Comparison of ENCODE assay signal across 8 mouse cellular contexts in the genomic region with DNA sequence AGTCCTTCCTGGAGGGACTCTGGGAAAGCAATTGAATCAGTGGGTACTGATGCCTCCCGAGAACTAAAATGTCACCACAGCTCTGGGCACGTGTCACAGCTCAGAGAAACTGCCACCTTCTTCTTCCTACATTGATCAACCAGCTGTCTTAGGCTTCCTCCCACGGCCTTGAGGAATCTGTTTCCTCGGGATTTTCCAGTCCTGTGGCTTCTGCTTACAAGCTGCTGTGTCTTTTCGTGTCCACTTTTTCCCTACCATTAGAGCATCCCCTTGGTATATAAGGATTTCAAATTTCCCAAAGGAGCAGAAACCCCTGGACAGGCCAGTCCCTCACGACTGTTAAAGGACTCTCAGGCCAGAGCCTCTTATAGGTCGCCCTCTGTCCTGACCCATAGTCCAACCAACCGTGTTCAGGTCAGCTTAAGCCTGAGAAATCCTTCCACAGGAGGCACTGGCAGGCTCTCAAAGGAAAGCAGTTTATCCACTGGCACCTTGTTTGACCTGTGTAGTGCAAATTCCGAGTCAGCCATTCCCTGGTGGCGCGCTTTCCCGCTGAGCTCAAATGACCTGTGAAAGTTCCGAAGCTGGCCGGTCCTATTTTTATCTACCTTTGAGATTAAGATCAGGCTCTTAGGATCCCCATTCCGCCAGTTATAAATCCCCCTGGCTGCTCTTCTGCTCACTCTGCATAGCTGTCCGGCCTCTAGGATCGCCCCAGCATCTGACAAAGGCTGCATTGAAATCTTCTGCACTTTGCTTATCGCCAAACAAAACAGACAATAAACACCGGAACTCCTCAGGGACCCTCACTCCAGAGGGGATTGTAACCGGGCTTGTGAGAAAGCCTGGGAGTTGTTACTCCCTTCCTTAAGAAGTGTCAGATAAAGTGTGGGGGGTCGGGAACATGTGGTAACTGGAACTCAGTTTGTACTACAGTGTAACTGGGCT. TPM values are rescaled to one million over a fixed set of nuclear protein-coding genes. Genes with fewer than 3 reads are reported as not detected.
DNase-seq lines count a peak whose midpoint lies in the region; ATAC-seq lines count a peak whose summit lies in the region.

No protein-coding gene starts in this region.

- no peak; the same call in 1 of the 2 replicates for ATAC-seq in heart, embryonic 12.5 days (ENCODE audit: insufficient number of reproducible peaks, low FRiP score)

- peak overlapping the region; percentile 66 for H3K27ac ChIP-seq in heart, embryonic 12.5 days (ENCODE audit: poor library complexity, severe bottlenecking)

- DNase-seq in heart, postnatal 14 days, result no peak
- DNase-seq in adrenal gland, postnatal 36 days, result peak; percentile 22 to 50
- peak; percentile 65 to 85 for DNase-seq in frontal cortex, postnatal 36 days (ENCODE audit: low spot score in 2 of 2)
- DNase-seq in kidney, postnatal 36 days, result peak; percentile 82 to 92
- peak; percentile 74 to 83 for DNase-seq in right cerebral cortex, postnatal 36 days (ENCODE audit: low spot score in 2 of 2)
- DNase-seq in thymus, postnatal 14 days, result no peak
- DNase-seq in ovary, postnatal 10 days (ENCODE audit: low spot score), result no peak

- H3K4me3 ChIP-seq in heart, embryonic 12.5 days, result no peak overlapping the region

- H3K36me3 ChIP-seq in heart, embryonic 12.5 days, result no peaks in the 10 kb centered on the region

- intact Hi-C loops in heart, postnatal 14 days (cut with DNase I), result no loop called here

- WGBS in heart, embryonic 12.5 days, result 9% methylated on average over 21 of the region's 21 CpGs

- H3K4me1 ChIP-seq in heart, embryonic 12.5 days (replicated peaks), result peaks cover 52% of the 10 kb centered on the region

- no peaks in the 10 kb centered on the region for H3K9me3 ChIP-seq in heart, embryonic 12.5 days (replicated peaks)

- H3K27me3 ChIP-seq in heart, embryonic 12.5 days (replicated peaks), result no peaks in the 10 kb centered on the region

- peak overlapping the region; percentile 47; the same call in 1 of the 2 replicates for H3K9ac ChIP-seq in heart, embryonic 12.5 days

- peak overlapping the region; percentile 39 for H3K4me2 ChIP-seq in heart, embryonic 12.5 days

RNA-seq across cellular contexts. Expression of a gene that starts 5.8 kb away (rescaled TPM):
- polyA plus RNA-seq in heart, embryonic 12.5 days (2016; fragmentation: Nextera tagmentation; extraction: Ambion mirVana), result 2,142 and 2,173 TPM in 2 replicates
- 100 to 1,000 TPM; 165 to 170 TPM for total RNA-seq in heart, postnatal 14 days (2021)
- total RNA-seq in adrenal gland, postnatal 36 days (2021), result 100 to 1,000 TPM; 468 to 482 TPM

RNA-seq across cellular contexts. Expression of a gene that starts 29.6 kb away (rescaled TPM):
- polyA plus RNA-seq in heart, embryonic 12.5 days (2016; fragmentation: Nextera tagmentation; extraction: Ambion mirVana), result not detected in 2 replicates
- total RNA-seq in heart, postnatal 14 days (2021), result not detected
- total RNA-seq in adrenal gland, postnatal 36 days (2021), result 1 to 10 TPM in 1 of 2 experiments, under 1 TPM in 1; 0.79 to 1.6 TPM

RNA-seq across cellular contexts. Expression of a gene that starts 50.7 kb away (rescaled TPM):
- 29.5 and 37.9 TPM in 2 replicates for polyA plus RNA-seq in heart, embryonic 12.5 days (2016; fragmentation: Nextera tagmentation; extraction: Ambion mirVana)
- 10 to 100 TPM; 52.5 to 62.6 TPM for total RNA-seq in heart, postnatal 14 days (2021)
- 100 to 1,000 TPM; 114 to 116 TPM for total RNA-seq in adrenal gland, postnatal 36 days (2021)

Comparison
In these comparisons a context has a peak if more than half of its experiments do, and no peak if none do; other contexts are left out.
1. DNase-seq: peak in adrenal gland, postnatal 36 days (2 of 2), frontal cortex, postnatal 36 days (2 of 2), kidney, postnatal 36 days (2 of 2) and right cerebral cortex, postnatal 36 days (2 of 2); none in heart, postnatal 14 days (0 of 2), thymus, postnatal 14 days (single experiment) and ovary, postnatal 10 days (single experiment).